Mouse (Mus musculus) pancreas, adult 10 weeks (tissue): Measurements from ENCODE around the gene Ikzf2. TPM values are rescaled to one million over a fixed set of nuclear protein-coding genes. Genes with fewer than 3 reads are reported as not detected.

ENCODE experiments used
- polyA plus RNA-seq: library from polyadenylated mRNA; stranded (reverse); fragments of 350-450 nt; fragmentation: Illumina TruSeq; extraction: RNeasy Lipid Tissue Mini Kit (QIAGEN cat#74804); gene quantifications from one replicate; pipeline ENCODE4 v1.2.3, GENCODE M21; 2015; ENCODE audit warnings: low read depth, low replicate concordance; ENCODE audit not compliant: insufficient read depth

Ikzf2 gene
- polyA plus RNA-seq, result 1.7 TPM

DNA sequence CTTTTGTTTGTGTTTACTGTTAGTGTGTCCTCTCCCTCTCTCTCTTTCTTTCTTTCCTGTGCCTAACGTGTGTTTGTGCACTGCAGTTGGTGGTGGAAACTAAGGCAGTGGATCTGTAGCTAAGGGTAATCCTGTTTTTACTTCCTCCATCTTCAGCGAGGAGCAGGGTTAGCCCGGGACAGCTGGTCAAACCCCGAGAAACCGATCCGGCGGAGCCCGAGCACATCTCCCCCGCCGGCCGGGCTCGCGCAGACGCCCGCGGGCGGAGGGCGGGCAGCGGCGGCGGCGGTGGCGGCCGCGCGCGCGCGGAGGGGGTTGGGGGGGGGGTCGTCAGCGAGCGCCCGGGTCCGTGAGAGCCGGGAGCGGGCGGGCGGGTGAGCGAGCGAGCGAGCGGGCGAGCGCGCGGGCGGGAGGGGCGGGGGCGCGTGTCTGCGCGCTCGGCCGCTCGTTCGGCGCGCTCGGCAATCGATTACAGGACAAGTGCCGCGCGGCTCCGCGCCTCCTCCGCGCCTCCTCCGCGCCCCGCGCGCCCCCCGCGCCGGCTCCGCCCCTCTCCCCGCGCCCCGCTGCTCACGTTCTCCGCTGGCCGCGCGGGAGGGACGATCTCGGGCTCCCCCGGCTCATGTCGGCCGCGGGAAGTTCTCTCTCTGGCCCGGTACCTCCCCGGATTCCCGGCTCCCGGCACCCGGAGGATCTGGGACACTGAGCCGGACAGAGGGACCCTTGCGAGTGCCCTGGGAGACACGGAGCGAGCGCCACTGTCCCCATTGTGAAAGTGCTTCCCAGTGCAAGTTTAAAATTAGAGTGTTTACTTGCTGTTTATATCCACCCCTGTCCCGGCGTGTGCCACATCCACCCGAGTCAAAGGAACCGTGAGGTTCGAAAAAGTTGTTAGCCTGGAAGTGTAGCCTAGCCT lies at the start of gene Ikzf2:
Gene Ikzf2, minus strand, starts transcription at position 170 of the 916 bp plus-strand sequence.

Other genes with a start within 250 kb of the Ikzf2 start
- not detected for gene Spag16, start 139.7 kb upstream of the Ikzf2 start, polyA plus RNA-seq